Mouse (Mus musculus): ENCODE data around the gene Camsap3.

The Camsap3 gene

GRCm38 (mm10) chr8:3603439-3603838, 16.3 kb downstream of the Camsap3 start:
- no peak for DNase-seq

DNA sequence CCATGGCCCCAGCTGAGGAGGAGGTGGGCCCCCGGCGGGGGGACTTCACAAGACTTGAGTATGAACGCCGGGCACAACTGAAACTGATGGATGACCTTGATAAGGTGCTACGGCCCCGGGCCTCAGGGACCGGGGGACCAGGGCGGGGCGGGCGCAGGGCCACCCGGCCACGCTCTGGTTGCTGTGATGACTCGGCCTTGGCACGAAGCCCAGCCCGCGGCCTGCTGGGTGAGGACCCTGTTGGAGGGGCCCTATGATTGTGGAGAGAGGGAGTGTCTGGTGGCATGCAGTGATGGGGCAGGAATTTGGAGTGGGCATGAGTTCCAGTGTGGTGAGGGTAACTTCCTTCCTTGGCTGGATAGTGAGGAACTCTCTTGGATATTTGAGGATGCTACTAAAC, 19.5 kb downstream of the Camsap3 start:
- DNase-seq, result no peak

- DNase-seq, result no peak
Measured at GRCm38 (mm10) chr8:3607822-3608221, 20.7 kb downstream of the Camsap3 start.

- DNase-seq, result no peak
Measured at GRCm38 (mm10) chr8:3609046-3609815, 22.1 kb downstream of the Camsap3 start.

- DNase-seq, result no peak
Measured at GRCm38 (mm10) chr8:3609816-3610150, 22.7 kb downstream of the Camsap3 start.

DNA sequence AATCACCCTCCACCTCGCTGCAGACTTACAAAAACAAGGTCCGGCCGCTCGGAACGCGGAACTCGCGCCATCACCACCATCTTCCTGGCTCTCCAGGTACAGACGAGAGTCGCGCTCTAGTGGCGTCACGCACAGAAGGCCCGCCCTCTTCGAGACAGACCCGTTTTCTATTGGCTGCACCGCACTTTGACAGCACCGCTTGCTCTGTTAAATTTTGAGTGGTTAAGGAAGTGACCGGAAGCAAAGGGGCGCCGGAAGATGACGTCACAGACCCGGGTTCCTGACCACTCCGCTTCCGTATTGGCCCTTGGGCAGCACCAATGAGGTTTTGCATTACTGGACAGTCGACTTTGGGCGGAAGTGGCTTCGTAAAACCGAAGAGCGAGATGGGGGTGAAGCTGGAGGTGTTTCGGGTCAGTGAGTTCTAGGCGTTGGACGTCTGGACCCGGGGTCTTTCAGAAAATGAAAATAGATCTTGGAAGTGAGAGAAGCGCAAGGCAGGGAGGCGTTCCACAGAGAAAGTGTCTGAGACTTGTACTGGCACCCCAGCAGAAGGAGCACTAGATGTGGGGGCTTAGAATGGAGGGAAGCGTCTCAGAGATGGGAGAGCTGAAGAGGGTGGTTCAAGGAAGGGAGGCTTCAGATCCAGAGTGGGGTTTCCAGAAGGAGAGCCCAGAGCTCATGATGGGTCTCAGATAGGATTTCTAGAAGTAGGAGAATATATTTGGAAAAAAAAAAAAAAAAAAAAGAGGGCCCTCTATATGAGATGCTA, 34.3 kb downstream of the Camsap3 start, which contains the start of the genes Xab2 and Pet100:
TSS of gene Xab2 (minus strand) at position 118 of the 772 bp plus-strand sequence.
TSS of gene Pet100 (plus strand) at position 350 of the 772 bp plus-strand sequence.
- peak; percentile 98 for DNase-seq

- DNase-seq, result no peak
Measured at GRCm38 (mm10) chr8:3622119-3622518, 35.0 kb downstream of the Camsap3 start.

- DNase-seq, result no peak
Measured at GRCm38 (mm10) chr8:3625445-3625844, 38.4 kb downstream of the Camsap3 start, which contains the start of gene Pcp2. TSS of gene Pcp2 (minus strand) at chr8:3625545.

GRCm38 (mm10) chr8:3626971-3627370, 39.9 kb downstream of the Camsap3 start:
- no peak for DNase-seq

DNA sequence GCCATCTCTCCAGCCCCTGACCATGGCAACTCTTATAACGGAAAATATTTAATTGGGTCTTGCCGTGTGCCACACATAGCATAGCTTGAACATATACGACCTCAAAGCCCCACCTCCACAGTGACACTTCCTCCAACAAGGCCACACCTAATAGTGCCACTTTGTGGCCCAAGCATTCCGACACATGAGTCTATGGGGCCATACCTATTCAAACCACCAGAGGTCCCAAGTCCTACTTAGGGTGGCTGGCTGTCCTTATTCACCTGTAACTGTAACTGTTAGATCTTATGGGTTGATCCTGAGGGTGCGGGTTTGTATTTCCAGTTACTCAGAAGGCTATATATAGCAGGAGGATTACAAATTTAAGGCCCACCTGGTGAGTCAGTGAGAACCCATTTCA, 40.9 kb downstream of the Camsap3 start:
- DNase-seq, result no peak

GRCm38 (mm10) chr8:3630647-3631477, 43.8 kb downstream of the Camsap3 start, which contains the start of gene Stxbp2:
TSS of gene Stxbp2 (plus strand) at chr8:3630955.
- peak; percentile 73 for DNase-seq

DNA sequence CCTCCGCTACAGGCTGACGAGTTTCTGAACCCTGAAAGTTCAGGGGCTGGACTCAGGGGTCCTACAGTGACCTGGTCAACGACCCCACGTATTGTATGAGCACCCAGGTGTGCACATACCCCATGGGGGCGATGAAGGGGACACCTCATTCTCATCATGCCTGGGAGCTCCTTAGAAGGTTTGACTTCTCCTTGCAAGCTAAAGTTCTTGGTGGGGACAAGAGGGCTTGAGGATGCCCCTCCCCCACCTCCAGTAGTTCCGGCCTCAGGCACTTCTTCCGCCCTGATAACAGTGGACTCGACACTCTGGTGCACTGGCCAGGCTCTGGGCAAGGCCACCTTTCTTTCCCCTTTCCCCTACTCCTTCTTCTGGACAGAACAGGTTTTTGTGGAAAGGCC, 44.4 kb downstream of the Camsap3 start:
- no peak for DNase-seq

DNA sequence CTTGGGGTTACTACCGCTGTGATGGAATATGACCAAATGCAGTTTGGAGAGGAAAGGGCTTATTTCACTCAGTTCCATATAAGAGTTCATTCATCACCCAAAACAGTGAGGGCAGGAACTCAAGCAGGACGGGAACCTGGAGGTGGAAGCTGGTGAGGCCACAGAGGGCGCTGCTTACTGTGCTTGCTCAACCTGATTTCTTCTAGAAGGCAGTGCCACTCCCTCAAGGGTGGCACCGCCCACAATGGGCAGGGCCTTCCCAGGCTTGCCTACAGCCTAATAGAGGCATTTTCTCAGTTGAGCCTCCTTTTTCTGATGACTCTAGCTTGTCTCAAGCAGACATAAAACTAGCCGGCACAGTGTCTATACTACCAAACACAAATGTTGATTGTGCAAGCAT, 58.7 kb downstream of the Camsap3 start:
- DNase-seq, result no peak

- DNase-seq, result no peak
Measured at GRCm38 (mm10) chr8:3646824-3647531, 59.9 kb downstream of the Camsap3 start.

DNA sequence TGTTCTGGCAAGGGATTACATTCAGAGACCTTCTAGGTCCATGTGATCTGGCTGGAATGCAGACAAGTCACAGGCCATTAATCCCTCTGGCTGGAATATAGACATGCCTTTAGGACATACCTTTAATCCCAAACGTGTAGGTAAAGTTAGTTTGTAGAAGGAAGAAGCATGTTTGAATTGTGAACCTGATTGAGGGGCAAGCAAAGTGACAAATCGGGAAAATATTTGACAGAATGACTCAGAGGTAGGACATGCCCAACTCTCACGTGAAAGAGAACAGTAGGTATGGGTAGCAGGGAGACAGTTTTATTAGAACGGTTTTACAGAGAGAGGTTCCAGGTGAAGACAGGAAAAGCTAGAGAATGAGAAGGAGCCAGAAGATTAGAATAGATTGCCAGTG, 60.5 kb downstream of the Camsap3 start:
- DNase-seq, result no peak

DNA sequence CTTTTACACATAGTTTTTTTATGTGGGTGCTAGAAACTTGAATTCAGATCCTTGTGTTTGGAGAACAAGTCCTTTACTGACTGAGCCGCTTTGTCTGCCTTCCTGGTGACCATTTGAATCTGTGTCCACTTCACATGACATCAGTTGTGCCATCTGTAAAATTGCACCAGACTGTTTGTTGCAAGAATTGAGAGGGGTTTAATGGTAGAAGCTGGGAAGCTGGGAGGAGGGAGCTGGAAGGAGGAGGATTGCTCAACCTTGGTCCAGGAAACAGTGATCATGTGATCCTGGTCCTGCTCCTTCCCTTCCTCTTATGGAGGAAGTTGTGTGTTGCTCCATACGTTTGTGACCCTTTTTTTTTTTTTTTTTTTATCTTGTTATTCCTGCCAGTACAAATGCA, 61.2 kb downstream of the Camsap3 start:
- no peak for DNase-seq

- no peak for DNase-seq
Measured at GRCm38 (mm10) chr8:3648990-3649389, 61.9 kb downstream of the Camsap3 start.

DNA sequence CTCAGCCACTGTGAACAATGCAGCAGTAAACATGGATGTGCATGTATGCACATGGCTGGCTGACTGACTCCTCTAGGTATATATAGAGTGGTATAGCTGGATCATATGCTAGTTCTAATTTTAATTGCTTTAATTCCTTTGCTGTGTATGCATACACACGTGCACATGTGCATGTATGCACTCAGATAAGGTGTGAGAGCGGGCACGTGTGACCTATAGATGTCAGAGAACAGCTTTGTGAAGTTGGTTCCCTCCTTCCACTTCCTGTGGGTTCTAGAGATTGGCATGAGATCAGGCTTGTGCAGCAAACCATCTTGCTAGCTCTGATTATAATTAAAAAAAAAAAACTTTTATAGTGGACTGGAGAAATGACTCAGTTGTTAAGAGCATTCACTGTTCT, 65.8 kb downstream of the Camsap3 start:
- no peak for DNase-seq

DNA sequence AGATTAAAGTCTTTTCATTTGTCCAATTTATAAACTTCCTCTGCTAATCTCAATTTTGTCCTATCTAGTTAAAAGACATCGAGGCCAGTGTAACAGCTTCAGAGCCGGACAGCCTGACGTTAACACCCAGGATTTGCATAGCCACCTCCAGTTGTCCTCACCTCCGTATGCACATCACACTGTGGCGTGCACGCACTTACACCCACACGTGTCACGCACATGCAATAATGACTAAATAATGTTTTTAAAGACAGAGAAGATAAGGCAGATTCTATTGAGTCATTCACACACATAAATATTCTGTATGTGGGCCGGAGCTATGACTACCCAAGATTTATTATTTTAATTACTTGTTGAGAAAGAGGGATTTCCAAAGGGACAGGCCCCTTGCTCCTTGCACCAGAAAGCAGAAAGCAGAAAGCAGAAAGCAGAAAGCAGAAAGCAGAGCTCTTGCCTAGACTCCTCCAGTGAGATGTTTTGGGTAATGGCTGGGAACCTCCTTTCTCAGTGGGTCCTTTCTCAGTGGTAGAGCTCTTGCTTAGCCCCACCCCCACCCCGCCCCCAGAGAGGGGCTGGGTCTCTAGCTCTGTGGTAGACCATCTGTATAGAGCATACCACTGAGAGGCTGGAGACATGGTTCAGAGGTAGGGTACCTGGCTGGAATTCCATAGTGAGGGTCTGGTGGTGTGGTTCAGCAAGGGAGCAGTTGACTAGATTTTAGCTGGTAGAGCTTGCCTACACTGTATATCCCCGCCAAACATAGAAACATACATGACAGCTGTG, 67.8 kb downstream of the Camsap3 start:
- DNase-seq, result no peak

DNA sequence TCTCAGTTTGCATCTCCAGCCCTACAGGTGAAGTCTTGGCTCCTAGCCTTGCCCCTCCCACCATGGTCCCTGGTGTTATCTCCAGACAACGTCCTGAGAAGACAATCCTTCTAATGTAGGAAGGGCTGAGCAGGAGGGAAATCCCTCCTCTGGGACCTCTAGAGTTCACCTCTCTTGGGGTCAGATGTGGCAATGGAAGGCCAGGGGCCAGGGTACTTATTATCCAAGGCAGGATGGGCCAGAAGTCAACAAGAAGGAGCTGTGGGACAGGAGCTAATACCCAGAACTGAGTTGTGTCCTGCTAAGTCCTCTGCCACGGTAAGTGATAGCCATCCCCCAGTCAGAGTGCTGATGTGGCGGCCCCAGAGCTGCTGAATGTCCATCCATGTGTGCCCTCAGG, 68.4 kb downstream of the Camsap3 start, which contains the start of gene Retn:
TSS of gene Retn (plus strand) at position 245 of the 400 bp plus-strand sequence.
- no peak for DNase-seq

GRCm38 (mm10) chr8:3656725-3657381, 69.8 kb downstream of the Camsap3 start:
- DNase-seq, result peak; percentile 25

Data from right cerebral cortex, postnatal 25 days (tissue).